Mouse (Mus musculus) cerebellum, adult 2 months (tissue): Measurements from ENCODE around the gene 4931440F15Rik.

Experiments
- CTCF ChIP-seq: fragments of 200-500 bp; IDR thresholded peaks from 2 replicates; pipeline ENCODE4 v1.5.1; 2011; ENCODE audit warnings: low read depth, mild to moderate bottlenecking, control low read depth, low read length, moderate library complexity, borderline replicate concordance; ENCODE audit not compliant: insufficient read depth
- POLR2A ChIP-seq: fragments of 200-500 bp; IDR thresholded peaks from 2 replicates; pipeline ENCODE4 v1.6.1; 2011; ENCODE audit warnings: low read length, control low read depth, borderline replicate concordance; ENCODE audit not compliant: insufficient read depth

DNA sequence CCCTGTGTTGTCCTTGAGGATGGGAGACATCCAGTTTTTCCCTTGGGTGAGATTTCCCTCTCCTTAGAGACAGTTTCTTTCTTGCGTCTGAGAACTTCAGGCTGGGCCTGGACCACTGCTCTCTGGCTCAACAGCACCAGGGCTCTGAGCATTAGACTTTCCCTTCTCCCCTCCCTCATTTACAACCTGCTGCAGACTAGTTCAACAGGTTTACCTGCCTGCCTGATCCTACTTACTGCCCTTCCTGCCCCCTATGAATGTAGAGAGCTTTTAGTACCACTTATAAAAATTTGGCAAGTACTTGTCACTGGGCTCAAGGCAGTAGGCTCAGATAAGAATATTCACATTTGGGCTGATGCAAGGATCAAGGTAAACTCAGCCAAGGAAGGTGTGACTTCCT lies 533 bp upstream of the 4931440F15Rik start:
- no peak for TF ChIP-seq CTCF
- TF ChIP-seq POLR2A, result no peak
